Comparison of ENCODE assay signal across 18 mouse cellular contexts in genomic region chr2:135641002-135641401, GRCm38 (mm10).
"Had no signal": no experiment of that assay in that cellular context is flagged by ENCODE, and none has a peak within 500 bp of the region (broad histone marks: within the 10 kb centered on the region; RNA-seq: fewer than 3 reads in every experiment).

No protein-coding gene starts in this region.

- H3K4me1 ChIP-seq: kidney, embryonic 15.5 days; limb, embryonic 12.5 days; limb, embryonic 15.5 days; midbrain, embryonic 12.5 days; midbrain, embryonic 15.5 days had no signal

- H3K9ac ChIP-seq: kidney, embryonic 15.5 days; limb, embryonic 12.5 days; limb, embryonic 15.5 days; liver, embryonic 14.5 days; liver, postnatal 0 days; lung, embryonic 14.5 days; midbrain, embryonic 12.5 days; midbrain, embryonic 15.5 days had no signal

- H3K4me3 ChIP-seq: kidney, embryonic 15.5 days; left cerebral cortex, adult 2 months; limb, embryonic 12.5 days; limb, embryonic 15.5 days; midbrain, embryonic 12.5 days; midbrain, embryonic 15.5 days had no signal

- H3K27me3 ChIP-seq: kidney, embryonic 15.5 days; limb, embryonic 12.5 days; limb, embryonic 15.5 days; midbrain, embryonic 12.5 days; midbrain, embryonic 15.5 days had no signal

- H3K36me3 ChIP-seq: kidney, embryonic 15.5 days; limb, embryonic 12.5 days; limb, embryonic 15.5 days; midbrain, embryonic 12.5 days; midbrain, embryonic 15.5 days had no signal

- H3K27ac ChIP-seq: kidney, embryonic 15.5 days; left cerebral cortex, adult 2 months; limb, embryonic 12.5 days; limb, embryonic 15.5 days; liver, embryonic 14.5 days; macrophage; midbrain, embryonic 12.5 days; midbrain, embryonic 15.5 days had no signal

- H3K4me2 ChIP-seq: kidney, embryonic 15.5 days; limb, embryonic 12.5 days; limb, embryonic 15.5 days; liver, embryonic 11.5 days; lung, embryonic 14.5 days; midbrain, embryonic 12.5 days; midbrain, embryonic 15.5 days had no signal

- ATAC-seq: liver, postnatal 0 days; lung, postnatal 0 days; midbrain, embryonic 15.5 days had no signal

- H3K9me3 ChIP-seq: kidney, embryonic 15.5 days; limb, embryonic 12.5 days; limb, embryonic 15.5 days; midbrain, embryonic 12.5 days; midbrain, embryonic 15.5 days had no signal

- DNase-seq: kidney, postnatal 10 days; layer of hippocampus, postnatal 36 days; left cerebral cortex, postnatal 4 days; liver, postnatal 0 days; thymus, adult 2 months; thymus, postnatal 14 days; thymus, postnatal 4 days had no signal
